Mouse (Mus musculus) liver, adult 2 months (tissue): ENCODE measurements around the gene Pkd1l2.

Experiments used
- CTCF ChIP-seq: fragments of 200-500 bp; IDR thresholded peaks from 2 replicates; pipeline ENCODE4 v1.5.1; 2011; ENCODE audit warnings: low read depth, low read length, control low read depth
- POLR2A ChIP-seq: fragments of 200-500 bp; IDR thresholded peaks from 2 replicates; pipeline ENCODE4 v1.6.1; 2011; ENCODE audit warnings: low read length, control low read depth; ENCODE audit not compliant: insufficient read depth; ENCODE audit errors: extremely low read depth

DNA sequence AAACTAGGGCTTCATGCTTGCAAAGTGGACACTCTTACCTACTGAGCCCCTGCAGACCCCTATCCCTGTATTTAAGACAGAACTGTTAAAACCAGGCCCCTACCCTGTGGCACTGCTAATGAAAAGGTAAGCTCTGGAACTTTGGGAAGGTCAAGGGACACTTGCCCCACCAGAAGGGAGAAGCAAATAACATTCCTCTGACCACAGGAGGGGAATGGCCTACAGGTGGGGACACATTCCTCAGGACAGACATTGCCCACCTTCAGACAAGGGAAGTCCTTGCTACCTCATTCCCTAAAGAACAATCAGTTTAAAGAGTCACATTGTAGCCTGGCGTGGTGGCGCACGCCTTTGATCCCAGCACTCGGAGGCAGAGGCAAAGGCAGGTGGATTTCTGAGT, 64.4 kb downstream of the Pkd1l2 start:
- TF ChIP-seq CTCF (no peak), POLR2A (no peak)
